Mouse (Mus musculus) spleen, adult 2 months (tissue): ENCODE data around the gene Zfr2.

ENCODE experiments used
- CTCF ChIP-seq: fragments of 200-500 bp; IDR thresholded peaks from 2 replicates; pipeline ENCODE4 v1.5.1; 2011; ENCODE audit warnings: mild to moderate bottlenecking, inconsistent platforms; ENCODE audit not compliant: insufficient read depth, insufficient read length, insufficient replicate concordance; ENCODE audit errors: extremely low read depth
- POLR2A ChIP-seq: fragments of 200-500 bp; IDR thresholded peaks from 2 replicates; pipeline ENCODE4 v1.6.1; 2011; ENCODE audit warnings: low read depth, low read length, inconsistent platforms

GRCm38 (mm10) chr10:81294442-81294841, 61.5 kb downstream of the Zfr2 start:
- no peak for TF ChIP-seq POLR2A
- no peak for TF ChIP-seq CTCF
